Mouse (Mus musculus): ENCODE measurements around the gene Il1f5. TPM values are rescaled to one million over a fixed set of nuclear protein-coding genes. Genes with fewer than 3 reads are reported as not detected.

Gene Il1f5
- polyA plus RNA-seq (2016; fragmentation: Nextera tagmentation; extraction: Ambion mirVana), result not detected in 2 replicates

DNA sequence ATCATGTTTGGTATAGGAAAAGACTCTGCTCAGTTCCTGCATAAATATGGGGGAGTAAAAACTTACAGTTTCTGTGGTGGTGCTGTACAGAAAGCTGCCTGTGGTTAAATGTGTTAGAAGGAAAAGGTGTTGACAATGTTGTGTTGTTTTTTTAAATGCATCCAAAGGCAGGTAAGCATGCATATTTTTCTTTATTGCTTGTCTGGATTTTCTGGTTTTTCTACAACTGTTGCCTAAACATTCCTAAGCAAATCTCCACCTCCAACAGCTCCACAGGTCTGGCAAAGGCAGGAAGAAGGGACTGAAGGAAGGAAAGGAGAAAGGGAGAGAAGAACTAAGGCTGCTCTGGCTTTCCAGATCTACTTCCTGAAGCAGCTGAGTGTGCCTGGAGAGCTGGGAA, at the start of gene Il1f5:
Il1f5 (plus strand) TSS at position 301 of the 400 bp plus-strand sequence.
- Histone ChIP-seq H3K27ac (no peak within 1 kb of the TSS), H3K36me3 (no peaks in the 10 kb centered on the region), H3K9me3 (replicated peaks) (no peaks in the 10 kb centered on the region), H3K4me1 (no peaks in the 10 kb centered on the region), H3K27me3 (ENCODE audit: low read depth, poor library complexity, severe bottlenecking) (no peaks in the 10 kb centered on the region), H3K4me3 (no peak within 1 kb of the TSS)
- no peak for DNase-seq (ENCODE audit: low spot score)

- no peak overlapping the region for H3K27ac ChIP-seq
- H3K27me3 ChIP-seq (ENCODE audit: low read depth, poor library complexity, severe bottlenecking), result no peaks in the 10 kb centered on the region
- no peaks in the 10 kb centered on the region for H3K9me3 ChIP-seq (replicated peaks)
- no peaks in the 10 kb centered on the region for H3K4me1 ChIP-seq
- no peak overlapping the region for H3K4me3 ChIP-seq
- 80% methylated on average over 2 of the region's 2 CpGs for WGBS
- no peaks in the 10 kb centered on the region for H3K36me3 ChIP-seq
- DNase-seq (ENCODE audit: low spot score), result no peak
These were observed 49.6 kb upstream of the Il1f5 start for GRCm38 (mm10) chr2:24227191-24227590.

GRCm38 (mm10) chr2:24267503-24267902, 9.3 kb upstream of the Il1f5 start:
- WGBS, result 92% methylated on average over 1 of the region's 1 CpGs
- no peak for DNase-seq (ENCODE audit: low spot score)
- Histone ChIP-seq H3K27ac (no peak overlapping the region), H3K9me3 (replicated peaks) (no peaks in the 10 kb centered on the region), H3K4me1 (no peaks in the 10 kb centered on the region), H3K27me3 (ENCODE audit: low read depth, poor library complexity, severe bottlenecking) (no peaks in the 10 kb centered on the region), H3K36me3 (no peaks in the 10 kb centered on the region), H3K4me3 (no peak overlapping the region)

DNA sequence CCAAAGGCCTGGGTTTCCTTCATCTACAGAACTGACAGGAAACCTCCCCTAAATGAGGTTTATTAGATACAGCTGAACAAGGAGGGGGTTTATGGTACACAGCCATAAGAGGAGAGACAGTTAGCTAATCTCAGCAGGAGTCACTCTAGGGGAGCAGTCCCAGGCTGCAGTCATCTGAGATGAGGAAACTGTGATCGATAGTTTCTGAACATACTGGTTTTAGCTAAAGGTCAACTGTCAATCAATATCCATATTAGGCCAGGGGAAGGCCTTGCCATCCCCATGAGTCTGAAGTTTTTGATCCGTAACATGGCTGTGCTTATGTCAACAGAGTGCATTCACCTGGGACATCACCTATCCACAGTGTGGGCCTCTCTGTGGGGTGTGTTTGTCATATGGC, 3.1 kb upstream of the Il1f5 start:
- Histone ChIP-seq H3K27me3 (ENCODE audit: low read depth, poor library complexity, severe bottlenecking) (no peaks in the 10 kb centered on the region), H3K4me3 (no peak overlapping the region), H3K36me3 (no peaks in the 10 kb centered on the region), H3K27ac (no peak overlapping the region), H3K9me3 (replicated peaks) (no peaks in the 10 kb centered on the region), H3K4me1 (no peaks in the 10 kb centered on the region)
- 85% methylated on average over 2 of the region's 2 CpGs for WGBS
- no peak for DNase-seq (ENCODE audit: low spot score)

GRCm38 (mm10) chr2:24275146-24275545, 1.6 kb upstream of the Il1f5 start:
- H3K27ac ChIP-seq, result no peak overlapping the region
- H3K36me3 ChIP-seq, result no peaks in the 10 kb centered on the region
- no peaks in the 10 kb centered on the region for H3K4me1 ChIP-seq
- H3K4me3 ChIP-seq, result no peak overlapping the region
- DNase-seq (ENCODE audit: low spot score), result no peak
- 59% methylated on average over 1 of the region's 1 CpGs for WGBS
- H3K27me3 ChIP-seq (ENCODE audit: low read depth, poor library complexity, severe bottlenecking), result no peaks in the 10 kb centered on the region
- H3K9me3 ChIP-seq (replicated peaks), result no peaks in the 10 kb centered on the region

DNA sequence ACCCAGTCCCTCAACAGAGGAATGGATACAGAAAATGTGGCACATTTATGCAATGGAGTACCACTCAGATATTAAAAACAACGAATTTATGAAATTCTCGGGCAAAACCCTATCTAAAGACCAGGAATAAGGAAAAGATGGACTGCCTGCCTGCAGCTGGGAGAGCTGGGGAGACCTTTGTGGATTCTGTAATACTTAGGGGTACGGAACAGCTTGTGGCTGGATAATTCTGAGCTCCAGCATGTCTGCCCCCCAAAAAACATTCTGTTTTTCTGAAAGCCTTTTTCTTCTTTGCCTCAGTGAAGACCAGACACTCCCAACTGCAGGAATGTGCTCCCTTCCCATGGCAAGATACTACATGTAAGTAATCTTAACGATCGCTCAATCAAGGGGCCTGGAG, 14.1 kb downstream of the Il1f5 start, which contains the start of gene Il1f10:
Il1f10 (plus strand) TSS at position 301 of the 400 bp plus-strand sequence.
- DNase-seq (ENCODE audit: low spot score), result no peak
- 81% methylated on average over 5 of the region's 5 CpGs for WGBS
- Histone ChIP-seq H3K4me3 (no peak within 1 kb of the TSS), H3K27ac (no peak within 1 kb of the TSS), H3K27me3 (ENCODE audit: low read depth, poor library complexity, severe bottlenecking) (no peaks in the 10 kb centered on the region), H3K9me3 (replicated peaks) (no peaks in the 10 kb centered on the region), H3K4me1 (no peaks in the 10 kb centered on the region), H3K36me3 (no peaks in the 10 kb centered on the region)

DNA sequence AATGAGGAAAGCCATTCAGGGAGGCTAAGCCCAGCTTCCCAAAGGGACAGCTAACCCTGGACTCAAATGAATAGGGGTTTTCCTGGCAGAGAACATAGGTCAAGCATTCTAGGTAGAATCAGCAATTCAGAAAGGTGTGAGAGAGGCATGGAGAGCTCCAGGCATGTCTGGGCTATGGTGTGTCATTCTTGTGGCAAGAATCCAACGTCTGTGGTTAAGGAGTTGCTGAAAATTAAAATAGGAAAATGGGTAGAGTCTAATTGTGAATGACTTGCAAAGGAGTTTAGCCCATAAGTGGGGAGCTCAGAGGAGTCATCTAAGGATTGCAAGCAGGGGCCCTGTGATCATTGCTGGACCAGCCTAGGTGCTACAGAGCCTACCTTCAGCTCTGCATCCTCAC, 17.9 kb downstream of the Il1f5 start:
- no peaks in the 10 kb centered on the region for H3K9me3 ChIP-seq (replicated peaks)
- H3K36me3 ChIP-seq, result no peaks in the 10 kb centered on the region
- H3K4me1 ChIP-seq, result no peaks in the 10 kb centered on the region
- no peak overlapping the region for H3K27ac ChIP-seq
- no peak overlapping the region for H3K4me3 ChIP-seq
- 54% methylated on average over 1 of the region's 1 CpGs for WGBS
- DNase-seq (ENCODE audit: low spot score), result no peak
- no peaks in the 10 kb centered on the region for H3K27me3 ChIP-seq (ENCODE audit: low read depth, poor library complexity, severe bottlenecking)

- Histone ChIP-seq H3K27me3 (ENCODE audit: low read depth, poor library complexity, severe bottlenecking) (no peaks in the 10 kb centered on the region), H3K36me3 (no peaks in the 10 kb centered on the region), H3K4me3 (no peak overlapping the region), H3K4me1 (no peaks in the 10 kb centered on the region), H3K9me3 (replicated peaks) (no peaks in the 10 kb centered on the region), H3K27ac (no peak overlapping the region)
- WGBS, result 16% methylated on average over 3 of the region's 3 CpGs
- peak; percentile 47 for DNase-seq (ENCODE audit: low spot score)
These were observed 20.1 kb downstream of the Il1f5 start for GRCm38 (mm10) chr2:24296837-24297236.

DNA sequence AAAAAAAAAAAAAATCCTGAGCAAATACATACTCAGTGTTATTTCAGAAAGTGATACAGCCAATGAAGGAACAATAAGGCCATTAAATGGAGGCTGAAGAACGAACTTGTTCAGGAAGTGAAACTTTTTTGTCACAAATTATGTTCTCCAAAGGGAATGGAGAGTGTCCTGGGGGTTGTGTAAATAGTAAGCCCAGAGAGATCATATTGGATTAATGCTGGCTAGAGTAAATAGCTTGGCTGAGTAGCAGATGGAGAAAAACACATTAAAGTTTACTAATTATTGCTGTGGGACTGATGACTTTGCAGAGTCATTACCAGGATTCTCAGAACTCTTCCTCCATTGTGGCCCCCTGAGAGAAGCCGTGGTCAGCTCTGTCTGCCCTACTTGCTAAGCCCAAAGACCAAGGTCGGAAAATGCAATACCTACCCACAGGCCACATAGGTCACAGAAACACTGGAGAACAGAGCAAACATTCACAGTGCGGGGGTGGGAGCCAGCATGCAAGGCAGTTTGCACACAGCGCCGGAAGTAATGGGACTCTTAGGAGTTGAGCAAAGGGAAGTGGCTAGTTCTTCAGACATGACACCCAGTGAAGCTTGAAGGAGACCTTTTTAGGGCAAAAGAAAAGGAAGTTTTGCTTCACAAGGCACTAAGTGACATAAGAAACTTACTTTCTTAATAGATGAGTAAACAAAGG, 34.7 kb downstream of the Il1f5 start:
- no peaks in the 10 kb centered on the region for H3K4me1 ChIP-seq
- H3K36me3 ChIP-seq, result no peaks in the 10 kb centered on the region
- no peak overlapping the region for H3K4me3 ChIP-seq
- DNase-seq (ENCODE audit: low spot score), result no peak
- 89% methylated on average over 6 of the region's 6 CpGs for WGBS
- H3K27ac ChIP-seq, result no peak overlapping the region
- no peaks in the 10 kb centered on the region for H3K27me3 ChIP-seq (ENCODE audit: low read depth, poor library complexity, severe bottlenecking)
- H3K9me3 ChIP-seq (replicated peaks), result no peaks in the 10 kb centered on the region

DNA sequence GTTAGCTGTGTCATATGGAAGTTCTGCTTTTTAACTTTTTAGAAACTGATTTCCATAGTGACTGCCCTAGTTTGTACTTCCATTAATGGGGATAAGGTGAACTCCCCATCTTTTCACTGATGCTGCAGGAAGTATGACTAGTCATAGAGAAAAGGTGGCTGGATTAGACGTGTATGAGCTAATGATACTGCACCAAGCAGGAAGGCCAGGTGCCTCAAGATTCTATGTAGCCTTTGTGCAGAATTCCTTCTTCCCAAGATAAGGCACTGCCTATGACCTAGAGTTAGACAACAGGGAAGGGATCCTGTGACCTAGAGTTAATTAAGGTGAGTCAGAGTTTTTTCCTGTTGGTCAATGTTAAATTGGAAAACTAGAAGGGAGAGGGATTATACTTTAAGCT, 40.2 kb downstream of the Il1f5 start:
- Histone ChIP-seq H3K27ac (no peak overlapping the region), H3K4me3 (no peak overlapping the region), H3K9me3 (replicated peaks) (no peaks in the 10 kb centered on the region), H3K4me1 (no peaks in the 10 kb centered on the region), H3K27me3 (ENCODE audit: low read depth, poor library complexity, severe bottlenecking) (no peaks in the 10 kb centered on the region), H3K36me3 (no peaks in the 10 kb centered on the region)
- WGBS, result 79% methylated on average over 1 of the region's 1 CpGs
- DNase-seq (ENCODE audit: low spot score), result no peak

- H3K36me3 ChIP-seq, result no peaks in the 10 kb centered on the region
- no peak for DNase-seq (ENCODE audit: low spot score)
- no peaks in the 10 kb centered on the region for H3K4me1 ChIP-seq
- WGBS, result 88% methylated on average over 4 of the region's 4 CpGs
- no peaks in the 10 kb centered on the region for H3K9me3 ChIP-seq (replicated peaks)
- H3K27me3 ChIP-seq (ENCODE audit: low read depth, poor library complexity, severe bottlenecking), result no peaks in the 10 kb centered on the region
- H3K27ac ChIP-seq, result no peak overlapping the region
- no peak overlapping the region for H3K4me3 ChIP-seq
These were observed 41.3 kb downstream of the Il1f5 start for GRCm38 (mm10) chr2:24317919-24318598.
